Mouse (Mus musculus) thymus, adult 2 months (tissue): ENCODE measurements around the gene Trpm8. TPM values are rescaled to one million over a fixed set of nuclear protein-coding genes. Genes with fewer than 3 reads are reported as not detected.

Experiments used
- DNase-seq: peaks from one replicate; pipeline ENCODE4 v3.0.0; 2021
- H3K27ac ChIP-seq: fragments of 200-500 bp; 2 replicates; pipeline ENCODE4 v1.5.1; 2012; ENCODE audit warnings: low read length, control low read depth; ENCODE audit not compliant: control insufficient read depth, insufficient read depth
- H3K27me3 ChIP-seq: fragments of 200-500 bp; 2 replicates; pipeline ENCODE4 v1.6.1; 2012; ENCODE audit warnings: mild to moderate bottlenecking, low read length, moderate library complexity, mixed read lengths; ENCODE audit not compliant: control insufficient read depth, insufficient read depth
- H3K36me3 ChIP-seq: fragments of 200-500 bp; 2 replicates; pipeline ENCODE4 v1.6.1; 2012; ENCODE audit warnings: mild to moderate bottlenecking, low read length, moderate library complexity; ENCODE audit not compliant: control insufficient read depth, insufficient read depth
- H3K4me1 ChIP-seq: fragments of 200-500 bp; replicated peaks from 2 replicates; pipeline ENCODE4 v1.6.1; 2012; ENCODE audit warnings: low read length; ENCODE audit not compliant: control insufficient read depth, insufficient read depth
- H3K4me3 ChIP-seq: fragments of 200-500 bp; 2 replicates; pipeline ENCODE4 v1.5.1; 2012; ENCODE audit warnings: mild to moderate bottlenecking, low read length, control low read depth, moderate library complexity; ENCODE audit not compliant: control insufficient read depth, insufficient read depth
- CTCF ChIP-seq: fragments of 200-500 bp; IDR thresholded peaks from 2 replicates; pipeline ENCODE4 v1.5.1; 2012; ENCODE audit warnings: mild to moderate bottlenecking, control low read depth, low read length, moderate library complexity, borderline replicate concordance; ENCODE audit not compliant: control insufficient read depth, poor library complexity, insufficient read depth; ENCODE audit errors: extremely low read depth
- POLR2A ChIP-seq: fragments of 200-500 bp; IDR thresholded peaks from 2 replicates; pipeline ENCODE4 v1.6.1; 2012; ENCODE audit warnings: mild to moderate bottlenecking, low read length, control low read depth, moderate library complexity; ENCODE audit not compliant: control insufficient read depth, poor library complexity, insufficient read depth; ENCODE audit errors: extremely low read depth
- WGBS: fragments of 180-500 bp; shearing (Covaris S2); methylation state at CpG from one replicate; pipeline ENCODE4 v1.1.7; 2018; 5-methylcytosine and 5-hydroxymethylcytosine counted together
- polyA plus RNA-seq: library from polyadenylated mRNA; depleted of rRNA; stranded (reverse); fragments of >200 nt; gene quantifications from 2 replicates; pipeline ENCODE4 v1.2.3, GENCODE M21; 2012

Trpm8 gene
- polyA plus RNA-seq, 1 experiment = 0.08 TPM

GRCm38 (mm10) chr1:88391632-88392031 lies 114.2 kb downstream of the Trpm8 start:
- no peak for TF ChIP-seq CTCF
- no peak for TF ChIP-seq POLR2A
- Histone ChIP-seq H3K27me3 (no peaks in the 10 kb centered on the region), H3K36me3 (no peaks in the 10 kb centered on the region), H3K4me1 (no peaks in the 10 kb centered on the region), H3K4me3 (no peak overlapping the region), H3K27ac (no peak overlapping the region)
- DNase-seq = no peak
- 75% methylated on average over 4 of the region's 4 CpGs for WGBS

GRCm38 (mm10) chr1:88393321-88393720 lies 115.9 kb downstream of the Trpm8 start:
- 92% methylated on average over 5 of the region's 5 CpGs for WGBS
- Histone ChIP-seq H3K4me1 (no peaks in the 10 kb centered on the region), H3K27ac (no peak overlapping the region), H3K27me3 (no peaks in the 10 kb centered on the region), H3K4me3 (no peak overlapping the region), H3K36me3 (no peaks in the 10 kb centered on the region)
- no peak for DNase-seq
- TF ChIP-seq POLR2A (no peak), CTCF (no peak)

- no peak overlapping the region for H3K4me3 ChIP-seq
- no peaks in the 10 kb centered on the region for H3K4me1 ChIP-seq
- 80% methylated on average over 3 of the region's 3 CpGs for WGBS
- H3K27me3 ChIP-seq = no peaks in the 10 kb centered on the region
- no peaks in the 10 kb centered on the region for H3K36me3 ChIP-seq
- H3K27ac ChIP-seq = no peak overlapping the region
- no peak for TF ChIP-seq CTCF
- no peak for DNase-seq
Measured at GRCm38 (mm10) chr1:88403378-88403777, 125.9 kb downstream of the Trpm8 start.

- WGBS = 74% methylated on average over 12 of the region's 12 CpGs
Measured at GRCm38 (mm10) chr1:88406078-88406806, 128.8 kb downstream of the Trpm8 start.

GRCm38 (mm10) chr1:88406807-88407198 lies 129.3 kb downstream of the Trpm8 start, which contains the start of gene Spp2:
TSS of gene Spp2 (plus strand) at chr1:88406961.
- Histone ChIP-seq H3K4me3 (no peak within 1 kb of the TSS), H3K4me1 (no peaks in the 10 kb centered on the region), H3K27ac (no peak within 1 kb of the TSS), H3K27me3 (no peaks in the 10 kb centered on the region), H3K36me3 (no peaks in the 10 kb centered on the region)
- DNase-seq = no peak
- TF ChIP-seq CTCF = no peak
- no peak for TF ChIP-seq POLR2A
- 88% methylated on average over 5 of the region's 5 CpGs for WGBS

More at GRCm38 (mm10) chr1:88406078-88406806, 128.8 kb downstream of the Trpm8 start:
- DNase-seq = no peak
- TF ChIP-seq CTCF (no peak), POLR2A (no peak)
- H3K4me3 ChIP-seq = no peak overlapping the region
- H3K27ac ChIP-seq = no peak overlapping the region
- no peaks in the 10 kb centered on the region for H3K27me3 ChIP-seq
- no peaks in the 10 kb centered on the region for H3K4me1 ChIP-seq
- no peaks in the 10 kb centered on the region for H3K36me3 ChIP-seq

GRCm38 (mm10) chr1:88408340-88408739 lies 130.9 kb downstream of the Trpm8 start:
- no peak overlapping the region for H3K27ac ChIP-seq
- H3K36me3 ChIP-seq = no peaks in the 10 kb centered on the region
- no peaks in the 10 kb centered on the region for H3K4me1 ChIP-seq
- H3K27me3 ChIP-seq = no peaks in the 10 kb centered on the region
- WGBS = 94% methylated on average over 4 of the region's 4 CpGs
- no peak overlapping the region for H3K4me3 ChIP-seq
- no peak for TF ChIP-seq CTCF
- TF ChIP-seq POLR2A = no peak
- DNase-seq = no peak

- H3K27me3 ChIP-seq = no peaks in the 10 kb centered on the region
- no peak overlapping the region for H3K27ac ChIP-seq
- DNase-seq = no peak
- H3K4me3 ChIP-seq = no peak overlapping the region
- WGBS = 89% methylated on average over 5 of the region's 5 CpGs
- TF ChIP-seq CTCF (no peak), POLR2A (no peak)
- no peaks in the 10 kb centered on the region for H3K36me3 ChIP-seq
- no peaks in the 10 kb centered on the region for H3K4me1 ChIP-seq
Measured at GRCm38 (mm10) chr1:88412013-88412412, 134.6 kb downstream of the Trpm8 start.
